Mouse (Mus musculus): ENCODE measurements around the gene Dok3. TPM values are rescaled to one million over a fixed set of nuclear protein-coding genes. Genes with fewer than 3 reads are reported as not detected.

The Dok3 gene
- polyA plus RNA-seq, 1 experiment from 2014 or later, result 1.4 TPM

GRCm38 (mm10) chr13:55486916-55487577, 42.0 kb downstream of the Dok3 start:
- peak overlapping the region; percentile 84 for H3K4me2 ChIP-seq
- H3K9me3 ChIP-seq (replicated peaks), result no peaks in the 10 kb centered on the region
- H3K27ac ChIP-seq (ENCODE audit: poor library complexity, severe bottlenecking), result peak overlapping the region; percentile 84
- H3K4me1 ChIP-seq (replicated peaks), result peaks cover 56% of the 10 kb centered on the region
- peak; percentile 55 for ATAC-seq (ENCODE audit: insufficient number of reproducible peaks, low FRiP score)
- H3K27me3 ChIP-seq (replicated peaks), result peaks cover 78% of the 10 kb centered on the region
- WGBS, result under 1% methylated on average over 26 of the region's 29 CpGs
- H3K9ac ChIP-seq, result peak overlapping the region; percentile 98
- H3K36me3 ChIP-seq, result peaks cover 7% of the 10 kb centered on the region
- H3K4me3 ChIP-seq, result peak overlapping the region; percentile 92

DNA sequence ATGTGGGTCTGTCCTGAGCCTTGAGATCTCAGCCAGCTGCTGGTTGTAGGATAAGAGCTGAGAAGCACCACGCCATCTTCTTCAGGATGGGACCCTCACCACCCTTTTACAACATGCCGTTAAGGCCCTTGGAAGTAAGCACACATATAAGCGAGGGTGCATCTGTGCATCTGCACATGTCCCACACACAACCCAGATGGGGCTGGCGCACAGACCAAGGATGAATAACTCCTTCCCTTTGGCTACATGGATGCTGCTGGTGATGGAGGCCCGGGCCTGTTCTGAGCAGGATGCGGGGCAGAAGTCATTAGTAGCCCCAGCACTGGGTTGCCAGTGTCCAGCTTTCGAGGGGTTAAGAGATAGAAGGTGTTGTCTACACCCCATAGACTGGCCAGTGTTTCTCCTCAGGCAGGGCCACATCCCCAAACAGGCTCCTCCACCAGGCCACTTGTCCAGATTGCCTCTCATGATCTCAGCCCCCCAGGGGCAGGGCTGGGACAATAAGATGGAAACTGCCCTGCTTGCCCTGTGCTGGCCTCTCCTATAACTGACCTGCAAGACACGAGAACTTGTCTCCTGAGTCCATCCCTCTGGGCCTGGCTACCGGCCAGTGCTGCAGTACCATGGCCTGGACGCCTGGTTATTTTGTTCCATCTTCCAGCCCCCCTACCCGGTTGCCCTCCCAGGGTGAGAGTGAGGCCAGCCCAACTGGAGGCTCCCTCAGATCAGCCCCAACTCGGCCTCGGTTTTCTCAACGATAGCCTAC, 42.9 kb downstream of the Dok3 start:
- Histone ChIP-seq H3K27me3 (replicated peaks) (peaks cover 78% of the 10 kb centered on the region), H3K4me1 (replicated peaks) (peaks cover 56% of the 10 kb centered on the region)
- ATAC-seq (ENCODE audit: insufficient number of reproducible peaks, low FRiP score), result no peak

DNA sequence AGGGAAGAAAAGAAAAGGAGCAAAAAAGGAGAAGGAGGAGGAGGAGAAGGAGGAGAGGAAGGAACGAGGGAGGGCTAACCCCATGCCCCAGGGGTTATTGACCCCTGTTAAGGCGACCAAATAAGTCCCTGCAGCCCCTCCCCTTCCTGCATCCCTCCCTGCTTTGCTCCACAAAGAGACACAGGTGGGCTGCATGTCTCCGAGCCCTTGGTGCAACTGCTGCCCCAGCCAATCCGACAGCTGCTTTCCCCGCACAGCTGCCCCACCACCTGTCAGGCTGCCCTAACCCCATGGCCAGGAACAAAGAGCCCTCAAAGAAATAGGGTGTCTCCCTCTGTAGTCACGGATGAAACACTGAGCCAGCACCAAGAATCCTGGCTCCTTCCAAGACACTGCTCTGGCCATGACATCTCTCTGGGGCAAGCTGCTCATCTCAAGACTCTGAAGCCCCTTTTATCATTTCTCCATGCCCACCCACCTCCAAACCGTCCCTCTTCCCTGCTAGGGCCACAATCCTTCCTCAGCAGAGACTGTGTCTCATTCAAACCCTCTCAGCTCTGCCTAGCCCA, 44.5 kb downstream of the Dok3 start:
- H3K36me3 ChIP-seq, result peaks cover 32% of the 10 kb centered on the region
- no peak overlapping the region for H3K4me2 ChIP-seq
- no peak overlapping the region for H3K4me3 ChIP-seq
- peaks cover 56% of the 10 kb centered on the region for H3K4me1 ChIP-seq (replicated peaks)
- H3K9me3 ChIP-seq (replicated peaks), result peaks cover 3% of the 10 kb centered on the region; the same call in 1 of the 2 replicates
- no peak for ATAC-seq (ENCODE audit: insufficient number of reproducible peaks, low FRiP score)
- H3K9ac ChIP-seq, result no peak overlapping the region
- H3K27me3 ChIP-seq (replicated peaks), result peaks cover 74% of the 10 kb centered on the region
- 51% methylated on average over 7 of the region's 7 CpGs for WGBS
- H3K27ac ChIP-seq (ENCODE audit: poor library complexity, severe bottlenecking), result no peak overlapping the region

More for the DNA sequence above, 42.9 kb downstream of the Dok3 start:
- Histone ChIP-seq H3K4me2 (peak overlapping the region; percentile 84), H3K9me3 (replicated peaks) (no peaks in the 10 kb centered on the region), H3K4me3 (peak overlapping the region; percentile 92), H3K36me3 (peaks cover 16% of the 10 kb centered on the region), H3K27ac (ENCODE audit: poor library complexity, severe bottlenecking) (no peak overlapping the region), H3K9ac (peak overlapping the region; percentile 98)
- 44% methylated on average over 14 of the region's 14 CpGs for WGBS

- Histone ChIP-seq H3K4me1 (replicated peaks) (peaks cover 56% of the 10 kb centered on the region), H3K9ac (no peak overlapping the region), H3K4me3 (no peak overlapping the region), H3K27me3 (replicated peaks) (peaks cover 64% of the 10 kb centered on the region), H3K36me3 (peaks cover 37% of the 10 kb centered on the region), H3K4me2 (peak overlapping the region; percentile 4; the same call in 1 of the 2 replicates), H3K27ac (ENCODE audit: poor library complexity, severe bottlenecking) (peak overlapping the region; percentile 22; the same call in 1 of the 2 replicates), H3K9me3 (replicated peaks) (peaks cover 3% of the 10 kb centered on the region; the same call in 1 of the 2 replicates)
- WGBS, result 57% methylated on average over 15 of the region's 15 CpGs
- ATAC-seq (ENCODE audit: insufficient number of reproducible peaks, low FRiP score), result no peak
Observed at GRCm38 (mm10) chr13:55483593-55483992, 45.5 kb downstream of the Dok3 start.

DNA sequence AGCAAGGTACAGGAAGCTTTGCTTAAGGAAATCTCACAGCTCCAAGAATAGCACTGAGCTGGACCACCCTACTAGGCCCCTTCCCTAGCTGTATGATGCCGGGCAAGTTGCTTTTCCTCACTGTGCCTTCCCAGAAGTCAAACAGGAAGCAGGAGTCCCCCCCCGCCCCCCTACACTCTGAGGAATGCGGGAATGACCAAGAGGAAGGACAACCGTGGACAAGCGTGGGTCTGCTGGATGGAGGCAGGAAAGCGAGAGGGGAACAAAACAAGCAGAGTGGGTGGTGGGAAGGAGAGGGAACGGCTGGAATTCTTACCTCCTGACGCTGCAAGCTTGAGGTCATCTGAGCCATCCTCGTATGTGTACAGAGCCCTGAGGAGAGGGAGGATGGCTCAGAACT, 46.0 kb downstream of the Dok3 start:
- peak overlapping the region; percentile 22; the same call in 1 of the 2 replicates for H3K27ac ChIP-seq (ENCODE audit: poor library complexity, severe bottlenecking)
- H3K4me3 ChIP-seq, result no peak overlapping the region
- H3K27me3 ChIP-seq (replicated peaks), result peaks cover 58% of the 10 kb centered on the region
- ATAC-seq (ENCODE audit: insufficient number of reproducible peaks, low FRiP score), result no peak
- peak overlapping the region; percentile 4; the same call in 1 of the 2 replicates for H3K4me2 ChIP-seq
- 31% methylated on average over 9 of the region's 9 CpGs for WGBS
- peaks cover 55% of the 10 kb centered on the region for H3K4me1 ChIP-seq (replicated peaks)
- H3K36me3 ChIP-seq, result peaks cover 37% of the 10 kb centered on the region
- H3K9me3 ChIP-seq (replicated peaks), result peaks cover 3% of the 10 kb centered on the region; the same call in 1 of the 2 replicates
- peak overlapping the region; percentile 25; the same call in 1 of the 2 replicates for H3K9ac ChIP-seq

GRCm38 (mm10) chr13:55482542-55482941, 46.6 kb downstream of the Dok3 start:
- Histone ChIP-seq H3K27me3 (replicated peaks) (peaks cover 57% of the 10 kb centered on the region), H3K9ac (peak overlapping the region; percentile 25; the same call in 1 of the 2 replicates), H3K4me2 (no peak overlapping the region), H3K4me3 (no peak overlapping the region), H3K9me3 (replicated peaks) (peaks cover 3% of the 10 kb centered on the region; the same call in 1 of the 2 replicates), H3K27ac (ENCODE audit: poor library complexity, severe bottlenecking) (peak overlapping the region; percentile 26; the same call in 1 of the 2 replicates), H3K36me3 (peaks cover 38% of the 10 kb centered on the region), H3K4me1 (replicated peaks) (peaks cover 50% of the 10 kb centered on the region)
- WGBS, result 61% methylated on average over 7 of the region's 7 CpGs
- no peak for ATAC-seq (ENCODE audit: insufficient number of reproducible peaks, low FRiP score)

DNA sequence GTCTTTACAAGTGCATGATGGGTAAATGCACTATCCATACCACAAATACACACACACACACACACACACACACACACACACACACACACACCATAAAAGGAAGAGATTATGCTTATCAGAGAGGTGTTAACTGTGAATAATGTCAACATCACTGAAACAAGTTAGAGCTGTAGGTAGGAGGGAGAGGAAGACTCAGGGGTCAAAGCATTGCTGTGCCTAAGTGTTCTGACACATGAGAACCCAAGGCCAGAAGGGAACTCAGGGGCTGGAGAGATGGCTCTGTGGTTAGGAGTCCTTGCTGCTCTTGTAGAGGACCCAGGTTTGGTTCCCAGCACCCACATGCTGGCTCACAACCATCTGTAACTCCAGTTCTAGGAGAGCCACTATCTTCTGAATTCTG, 49.2 kb downstream of the Dok3 start:
- Histone ChIP-seq H3K9ac (no peak overlapping the region), H3K4me3 (no peak overlapping the region), H3K36me3 (peaks cover 65% of the 10 kb centered on the region), H3K27ac (ENCODE audit: poor library complexity, severe bottlenecking) (no peak overlapping the region), H3K9me3 (replicated peaks) (peaks cover 3% of the 10 kb centered on the region; the same call in 1 of the 2 replicates), H3K4me2 (no peak overlapping the region), H3K27me3 (replicated peaks) (peaks cover 67% of the 10 kb centered on the region), H3K4me1 (replicated peaks) (peaks cover 28% of the 10 kb centered on the region)
- ATAC-seq (ENCODE audit: insufficient number of reproducible peaks, low FRiP score), result no peak

DNA sequence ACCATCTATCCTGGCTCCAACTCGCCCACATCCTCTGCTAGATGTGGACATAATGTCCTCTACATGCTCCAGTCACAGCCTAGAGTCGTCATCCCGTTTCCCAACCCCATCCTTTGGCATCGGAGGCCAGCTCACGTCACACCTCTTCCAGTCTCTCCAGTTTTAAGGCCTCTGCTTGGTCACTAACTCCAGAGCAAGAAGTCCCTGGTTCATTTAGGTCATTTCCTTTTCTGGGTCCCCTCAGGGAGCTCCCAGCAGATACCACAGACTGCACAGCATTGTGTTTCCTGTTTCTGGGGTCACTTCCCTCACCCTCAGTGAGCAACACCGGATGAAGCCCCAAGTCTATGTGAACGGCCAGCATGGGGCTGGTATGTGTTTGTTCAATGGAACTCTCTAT, 50.1 kb downstream of the Dok3 start:
- no peak overlapping the region for H3K9ac ChIP-seq
- H3K4me2 ChIP-seq, result no peak overlapping the region
- no peak for ATAC-seq (ENCODE audit: insufficient number of reproducible peaks, low FRiP score)
- no peak overlapping the region for H3K4me3 ChIP-seq
- H3K4me1 ChIP-seq (replicated peaks), result peaks cover 24% of the 10 kb centered on the region
- WGBS, result 65% methylated on average over 7 of the region's 7 CpGs
- H3K36me3 ChIP-seq, result peaks cover 74% of the 10 kb centered on the region
- peaks cover 3% of the 10 kb centered on the region; the same call in 1 of the 2 replicates for H3K9me3 ChIP-seq (replicated peaks)
- H3K27me3 ChIP-seq (replicated peaks), result peaks cover 67% of the 10 kb centered on the region
- 0 out of 2 replicates have a peak overlapping the region, but pooled peaks have one; percentile 42 for H3K27ac ChIP-seq (ENCODE audit: poor library complexity, severe bottlenecking)

- ATAC-seq (ENCODE audit: insufficient number of reproducible peaks, low FRiP score), result no peak
- Histone ChIP-seq H3K27ac (ENCODE audit: poor library complexity, severe bottlenecking) (no peak overlapping the region), H3K27me3 (replicated peaks) (peaks cover 64% of the 10 kb centered on the region), H3K4me1 (replicated peaks) (peaks cover 21% of the 10 kb centered on the region), H3K4me3 (no peak overlapping the region), H3K9ac (no peak overlapping the region), H3K36me3 (peaks cover 75% of the 10 kb centered on the region), H3K9me3 (replicated peaks) (peaks cover 3% of the 10 kb centered on the region; the same call in 1 of the 2 replicates), H3K4me2 (no peak overlapping the region)
- WGBS, result 47% methylated on average over 5 of the region's 5 CpGs
Observed at GRCm38 (mm10) chr13:55478036-55478435, 51.1 kb downstream of the Dok3 start.

- Histone ChIP-seq H3K4me3 (no peak overlapping the region), H3K27me3 (replicated peaks) (peaks cover 58% of the 10 kb centered on the region), H3K9me3 (replicated peaks) (peaks cover 3% of the 10 kb centered on the region; the same call in 1 of the 2 replicates), H3K27ac (ENCODE audit: poor library complexity, severe bottlenecking) (no peak overlapping the region), H3K4me1 (replicated peaks) (peaks cover 21% of the 10 kb centered on the region), H3K36me3 (peaks cover 72% of the 10 kb centered on the region), H3K9ac (no peak overlapping the region), H3K4me2 (no peak overlapping the region)
- no peak for ATAC-seq (ENCODE audit: insufficient number of reproducible peaks, low FRiP score)
- WGBS, result 65% methylated on average over 16 of the region's 16 CpGs
Observed at GRCm38 (mm10) chr13:55477492-55477891, 51.6 kb downstream of the Dok3 start.

- H3K36me3 ChIP-seq, result peaks cover 60% of the 10 kb centered on the region
- 87% methylated on average over 8 of the region's 8 CpGs for WGBS
- ATAC-seq (ENCODE audit: insufficient number of reproducible peaks, low FRiP score), result no peak
- H3K27me3 ChIP-seq (replicated peaks), result peaks cover 46% of the 10 kb centered on the region
- H3K4me3 ChIP-seq, result no peak overlapping the region
- H3K4me1 ChIP-seq (replicated peaks), result peaks cover 28% of the 10 kb centered on the region
- no peak overlapping the region for H3K9ac ChIP-seq
- no peak overlapping the region for H3K27ac ChIP-seq (ENCODE audit: poor library complexity, severe bottlenecking)
- no peak overlapping the region for H3K4me2 ChIP-seq
- peaks cover 3% of the 10 kb centered on the region; the same call in 1 of the 2 replicates for H3K9me3 ChIP-seq (replicated peaks)
Observed at GRCm38 (mm10) chr13:55476256-55476655, 52.8 kb downstream of the Dok3 start.

All from heart, embryonic 12.5 days (tissue).